Mouse (Mus musculus): ENCODE data around the gene Noa1. TPM values are rescaled to one million over a fixed set of nuclear protein-coding genes. Genes with fewer than 3 reads are reported as not detected.

The Noa1 gene
- polyA plus RNA-seq, 1 experiment, result 25.2 TPM

- Histone ChIP-seq H3K27ac (ENCODE audit: insufficient read depth, low read length) (no peak overlapping the region), H3K4me1 (ENCODE audit: control insufficient read depth, insufficient read depth, low read length) (peaks cover 3% of the 10 kb centered on the region; the same call in 1 of the 2 replicates), H3K27me3 (ENCODE audit: control insufficient read depth, insufficient read depth, low read length) (no peaks in the 10 kb centered on the region; the same call in 1 of the 2 replicates), H3K4me3 (replicated peaks; ENCODE audit: insufficient read depth, low read depth, low read length) (no peak overlapping the region)
- TF ChIP-seq POLR2A (IDR thresholded peaks at IDR 0.05; ENCODE audit: borderline replicate concordance, insufficient read depth, low read length), result no peak
- no peak for TF ChIP-seq CTCF (IDR thresholded peaks at IDR 0.05; ENCODE audit: borderline replicate concordance, insufficient read depth, low read depth, low read length)
- no peak for DNase-seq
- 67% methylated on average over 9 of the region's 9 CpGs for WGBS
Measured at GRCm38 (mm10) chr5:77250083-77250482, 59.8 kb downstream of the Noa1 start.

DNA sequence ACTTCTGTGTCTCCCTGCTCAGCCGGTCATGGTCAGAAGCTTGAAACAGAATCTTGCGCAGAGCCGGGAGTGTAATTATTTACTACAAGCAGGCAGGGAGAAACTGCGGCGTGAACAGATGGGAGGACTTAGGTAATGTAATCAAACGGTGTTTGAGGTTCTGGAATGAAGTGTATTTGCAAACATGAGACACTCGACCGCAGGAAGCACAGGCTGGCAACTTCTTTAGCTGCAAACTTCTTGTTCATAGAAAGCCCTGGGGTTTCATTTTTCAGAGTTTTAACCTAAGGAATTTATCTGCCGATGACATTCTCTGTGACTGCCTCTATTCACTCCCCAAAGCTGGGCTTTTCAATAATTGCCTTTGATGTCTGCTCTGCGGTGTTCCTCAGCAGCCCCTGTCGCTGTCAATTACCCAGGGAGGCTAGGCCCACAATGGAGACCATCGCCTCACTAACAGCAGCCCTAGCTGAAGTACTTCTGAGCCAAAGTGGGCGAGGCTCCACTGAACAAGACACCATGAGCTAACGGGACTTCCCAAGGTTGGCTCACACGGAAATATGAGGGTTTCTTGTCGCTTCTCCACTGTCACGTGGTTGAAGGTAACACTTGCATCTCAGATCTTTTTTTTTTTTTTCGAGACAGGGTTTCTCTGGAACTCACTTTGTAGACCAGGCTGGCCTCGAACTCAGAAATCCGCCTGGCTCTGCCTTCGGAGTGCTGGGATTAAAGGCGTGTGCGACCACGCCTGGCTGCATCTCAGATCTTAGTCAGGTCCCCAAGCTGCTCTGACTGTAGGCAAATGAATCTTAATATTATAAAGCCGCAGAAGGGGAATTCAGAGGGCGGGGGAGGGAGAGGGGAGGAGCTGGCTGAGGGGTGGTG lies 63.9 kb downstream of the Noa1 start:
- DNase-seq, result peak in 1 of 2 experiments; percentile 9
- 22% methylated on average over 26 of the region's 26 CpGs for WGBS
- Histone ChIP-seq H3K4me1 (ENCODE audit: control insufficient read depth, insufficient read depth, low read length) (peaks cover 3% of the 10 kb centered on the region; the same call in 1 of the 2 replicates), H3K4me3 (replicated peaks; ENCODE audit: insufficient read depth, low read depth, low read length) (peak overlapping the region; percentile 15), H3K27me3 (ENCODE audit: control insufficient read depth, insufficient read depth, low read length) (no peaks in the 10 kb centered on the region; the same call in 1 of the 2 replicates), H3K27ac (ENCODE audit: insufficient read depth, low read length) (no peak overlapping the region)
- no peak for TF ChIP-seq POLR2A (IDR thresholded peaks at IDR 0.05; ENCODE audit: borderline replicate concordance, insufficient read depth, low read length)
- no peak for TF ChIP-seq CTCF (IDR thresholded peaks at IDR 0.05; ENCODE audit: borderline replicate concordance, insufficient read depth, low read depth, low read length)

DNA sequence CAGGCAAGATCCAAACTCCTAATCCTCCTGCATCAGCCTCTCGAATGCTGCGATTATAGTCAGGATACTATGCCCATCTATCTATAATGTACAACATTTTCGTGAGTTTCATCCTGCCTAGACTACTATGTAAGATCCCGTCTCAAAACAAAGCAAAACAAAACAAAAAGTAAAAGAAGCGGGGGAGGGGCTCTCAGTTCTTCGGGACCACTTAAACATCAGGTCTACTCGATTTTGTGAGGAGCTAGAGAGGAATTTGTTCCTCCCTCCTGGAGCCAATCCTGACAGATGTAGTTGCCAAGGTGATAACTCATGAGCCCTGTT lies 64.5 kb downstream of the Noa1 start:
- H3K27me3 ChIP-seq (ENCODE audit: control insufficient read depth, insufficient read depth, low read length), result no peaks in the 10 kb centered on the region; the same call in 1 of the 2 replicates
- peaks cover 3% of the 10 kb centered on the region; the same call in 1 of the 2 replicates for H3K4me1 ChIP-seq (ENCODE audit: control insufficient read depth, insufficient read depth, low read length)
- H3K27ac ChIP-seq (ENCODE audit: insufficient read depth, low read length), result no peak overlapping the region
- TF ChIP-seq POLR2A (IDR thresholded peaks at IDR 0.05; ENCODE audit: borderline replicate concordance, insufficient read depth, low read length) (no peak), CTCF (IDR thresholded peaks at IDR 0.05; ENCODE audit: borderline replicate concordance, insufficient read depth, low read depth, low read length) (no peak)
- WGBS, result 39% methylated on average over 7 of the region's 7 CpGs
- peak overlapping the region; percentile 15 for H3K4me3 ChIP-seq (replicated peaks; ENCODE audit: insufficient read depth, low read depth, low read length)
- DNase-seq, result no peak

- no peak overlapping the region for H3K27ac ChIP-seq (ENCODE audit: insufficient read depth, low read length)
- no peaks in the 10 kb centered on the region; the same call in 1 of the 2 replicates for H3K27me3 ChIP-seq (ENCODE audit: control insufficient read depth, insufficient read depth, low read length)
- no peak for DNase-seq
- no peak for TF ChIP-seq CTCF (IDR thresholded peaks at IDR 0.05; ENCODE audit: borderline replicate concordance, insufficient read depth, low read depth, low read length)
- no peak for TF ChIP-seq POLR2A (IDR thresholded peaks at IDR 0.05; ENCODE audit: borderline replicate concordance, insufficient read depth, low read length)
- H3K4me1 ChIP-seq (ENCODE audit: control insufficient read depth, insufficient read depth, low read length), result peaks cover 3% of the 10 kb centered on the region; the same call in 1 of the 2 replicates
- 59% methylated on average over 8 of the region's 8 CpGs for WGBS
- H3K4me3 ChIP-seq (replicated peaks; ENCODE audit: insufficient read depth, low read depth, low read length), result no peak overlapping the region
Measured at GRCm38 (mm10) chr5:77244331-77244987, 65.4 kb downstream of the Noa1 start.

Other genes starting within 250 kb of the Noa1 start
- gene Hopx, start 195.0 kb downstream of the Noa1 start, polyA plus RNA-seq (2012; rRNA removed), result 238 and 272 TPM in 2 replicates
- 0.21 TPM in 1 of 2 replicates, not detected in the other for gene Spink2, start 98.6 kb downstream of the Noa1 start, polyA plus RNA-seq (2012; rRNA removed)
- 2.9 and 3.2 TPM in 2 replicates for gene Rest, start 44.6 kb downstream of the Noa1 start, polyA plus RNA-seq (2012; rRNA removed)
- gene Polr2b, start 63 bp upstream of the Noa1 start, polyA plus RNA-seq (2012; rRNA removed), result 46.4 and 49.7 TPM in 2 replicates
- gene Igfbp7, start 98.0 kb upstream of the Noa1 start, polyA plus RNA-seq (2012; rRNA removed), result 82.5 and 96.5 TPM in 2 replicates

All from cerebellum, adult 2 months (tissue).